Mouse (Mus musculus) cerebellum, adult 11-12 months (tissue): ENCODE results near the gene Cox7a1.
"Not testable (repeated sequence)": the region's sequence is repeated elsewhere in the genome, so short reads cannot be mapped to it uniquely, and the experiment has no call there.

ENCODE experiments used
- DNase-seq: peaks from one replicate; pipeline ENCODE4 v3.0.0; 2022

The Cox7a1 gene

DNA sequence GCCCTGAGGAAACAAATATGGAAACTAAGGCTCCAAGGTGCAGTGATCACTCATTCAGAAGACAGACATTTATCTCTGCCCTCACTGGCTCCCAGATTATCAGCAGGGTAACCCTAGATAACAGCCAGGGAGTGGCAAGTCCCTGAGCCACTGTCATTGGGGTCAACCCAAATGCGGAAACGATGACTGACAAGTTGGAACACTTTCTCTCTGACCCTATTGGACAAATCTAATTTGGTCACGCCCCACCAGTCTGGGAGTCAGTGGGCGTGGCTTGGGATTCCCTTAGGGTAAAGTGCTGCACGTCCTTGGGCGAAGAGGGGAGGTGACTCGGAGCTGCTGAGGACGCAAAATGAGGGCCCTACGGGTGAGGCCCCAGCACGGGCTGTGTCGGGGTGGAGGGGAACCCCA is at the start of gene Cox7a1:
TSS of gene Cox7a1 (plus strand) at position 266 of the 411 bp plus-strand sequence.
- peak; percentile 72 for DNase-seq

DNA sequence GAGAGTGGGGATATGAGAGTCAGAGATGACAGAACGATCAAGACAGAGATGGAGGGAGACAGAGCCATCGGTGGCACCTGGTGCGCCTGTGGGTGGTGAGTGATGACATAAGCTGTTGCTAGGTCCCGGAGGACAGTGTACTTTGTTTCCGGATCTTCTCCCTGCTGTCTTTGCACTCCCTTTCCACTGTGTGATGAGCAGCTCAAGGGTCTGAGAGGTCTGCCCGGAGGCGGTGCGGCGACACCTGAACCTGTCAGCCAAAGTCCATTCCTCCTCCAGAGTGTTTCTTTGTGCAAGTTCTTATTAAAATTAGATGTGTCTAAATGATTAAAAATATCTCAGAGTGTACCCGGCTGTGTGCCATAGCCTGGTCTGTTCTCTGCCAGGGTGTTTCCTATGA is 47.1 kb upstream of the Cox7a1 start:
- no peak for DNase-seq

DNA sequence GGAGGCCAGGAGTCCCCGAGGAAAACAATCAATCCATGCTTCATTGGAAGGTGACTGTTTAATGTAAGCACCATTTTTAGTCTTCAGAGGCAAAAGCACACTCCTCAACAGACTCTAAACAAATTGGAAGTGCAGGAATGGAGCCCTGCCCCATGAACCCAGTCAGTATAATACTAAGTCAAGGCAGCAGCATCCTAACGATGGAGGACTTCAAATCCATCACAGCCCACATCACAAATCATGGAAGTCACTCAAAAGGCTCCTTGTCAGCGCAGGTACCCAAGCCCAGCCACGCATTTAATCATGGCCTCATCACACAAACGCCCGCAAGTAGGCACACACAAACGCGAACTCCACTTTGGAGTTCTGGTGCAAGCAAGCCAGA is 40.8 kb upstream of the Cox7a1 start:
- DNase-seq, result no peak

DNA sequence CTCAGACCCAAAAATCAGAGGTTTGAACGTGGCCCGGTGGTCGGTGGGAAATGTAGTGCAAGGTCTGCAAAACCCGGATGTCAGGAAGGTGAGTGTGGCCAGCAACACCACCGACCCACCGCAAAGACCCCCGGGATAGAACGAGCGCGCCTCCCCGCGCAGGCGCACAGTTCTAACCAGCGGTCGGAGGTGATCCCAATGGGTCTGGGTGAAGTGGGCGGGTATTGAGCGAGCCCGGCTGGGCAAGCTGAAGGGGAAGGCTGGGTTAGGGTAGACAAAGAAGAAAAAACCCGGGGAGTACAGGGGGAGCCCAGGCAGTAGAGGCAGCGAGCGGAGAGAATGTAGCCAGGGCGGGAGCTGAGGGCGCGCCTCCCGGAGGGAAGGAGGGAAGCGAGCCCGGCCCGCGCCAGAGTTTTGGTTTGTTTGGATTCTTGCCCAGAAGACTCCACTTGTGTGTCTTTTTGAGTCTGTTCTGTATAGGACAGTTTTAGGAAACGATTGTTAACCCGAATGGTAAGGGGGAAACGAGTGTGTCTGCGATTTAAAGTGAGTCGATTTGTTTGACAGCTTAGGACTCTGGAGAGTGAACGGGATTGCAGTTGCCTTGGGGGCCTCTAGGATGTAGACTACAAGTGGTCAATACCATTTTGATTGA is 40.3 kb upstream of the Cox7a1 start:
- DNase-seq, result peak; percentile 64

DNA sequence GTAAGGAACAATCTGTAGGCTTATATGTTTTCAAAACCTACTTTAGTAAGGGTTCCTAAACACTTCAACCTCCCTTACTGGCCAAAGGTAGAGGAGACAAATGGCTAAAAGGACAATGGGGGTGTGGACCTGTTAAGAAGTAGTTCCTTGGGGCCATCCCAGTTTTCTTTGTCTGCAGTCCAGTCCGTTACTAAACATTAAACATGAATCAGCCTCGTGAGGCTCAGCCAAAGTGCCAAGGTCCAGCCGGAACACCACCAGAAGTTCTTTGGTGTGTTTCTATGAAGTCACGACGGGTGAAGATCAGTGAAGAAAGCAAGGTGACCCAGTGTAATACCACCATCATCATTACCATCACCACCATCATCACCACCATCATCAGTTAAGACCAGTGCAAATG is 36.9 kb upstream of the Cox7a1 start:
- no peak for DNase-seq

DNA sequence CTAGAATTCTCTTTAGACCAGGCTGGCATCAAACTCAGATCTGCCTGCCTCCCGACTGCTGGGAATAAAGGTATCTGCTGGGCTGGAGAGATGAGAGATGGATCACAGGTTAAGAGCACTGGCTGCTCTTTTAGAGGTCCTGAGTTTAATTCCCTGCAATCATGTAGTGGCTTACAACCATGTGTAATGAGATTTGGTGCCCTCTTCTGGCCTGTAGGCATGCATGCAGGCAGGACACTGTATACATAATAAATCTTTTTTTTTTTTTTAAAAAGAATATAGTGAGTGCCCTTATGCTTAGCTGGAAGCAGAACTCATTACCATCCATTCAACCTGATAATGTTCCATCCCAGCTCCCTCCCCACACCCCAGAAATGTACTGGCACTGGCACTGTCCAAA is 29.9 kb upstream of the Cox7a1 start:
- no peak for DNase-seq

DNA sequence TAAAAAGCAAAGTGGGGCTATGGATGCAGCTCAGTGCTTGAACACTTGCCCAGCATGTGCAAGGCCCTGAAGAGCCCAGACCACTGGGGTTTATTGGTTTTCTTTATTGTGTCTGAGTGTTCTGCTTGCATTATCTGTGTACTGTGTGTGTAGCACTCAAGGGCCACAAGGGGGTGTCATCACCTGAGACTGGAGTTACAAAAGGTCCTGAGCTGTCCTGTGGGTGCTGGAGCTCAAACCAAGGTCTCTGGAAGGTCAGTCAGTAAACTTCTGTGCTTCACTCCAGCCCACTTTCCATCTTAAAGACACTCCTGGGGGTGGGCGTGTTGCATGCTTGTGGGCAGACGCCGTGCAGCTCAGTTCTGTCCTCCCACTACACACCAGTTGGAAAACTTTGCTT is 28.4 kb upstream of the Cox7a1 start:
- no peak for DNase-seq

DNA sequence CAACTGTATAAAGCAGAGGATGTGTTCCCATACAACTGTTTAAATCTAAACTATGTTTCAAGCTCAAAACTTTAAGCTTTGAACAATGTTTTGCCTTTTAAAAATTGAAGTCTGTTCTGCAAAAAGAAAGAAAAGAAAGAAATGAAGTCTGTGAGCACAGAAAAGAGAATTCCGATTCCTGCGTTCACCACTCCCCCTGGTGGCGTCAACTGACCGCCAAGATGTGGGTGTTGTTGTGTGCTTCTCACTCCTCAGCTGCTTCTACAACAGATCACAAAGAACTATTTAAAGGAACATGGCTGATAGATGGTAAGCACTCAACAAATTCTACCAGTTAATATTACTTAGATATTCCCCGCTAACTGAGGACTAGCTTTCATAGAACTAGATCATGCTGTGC is 20.8 kb upstream of the Cox7a1 start:
- DNase-seq, result no peak

DNA sequence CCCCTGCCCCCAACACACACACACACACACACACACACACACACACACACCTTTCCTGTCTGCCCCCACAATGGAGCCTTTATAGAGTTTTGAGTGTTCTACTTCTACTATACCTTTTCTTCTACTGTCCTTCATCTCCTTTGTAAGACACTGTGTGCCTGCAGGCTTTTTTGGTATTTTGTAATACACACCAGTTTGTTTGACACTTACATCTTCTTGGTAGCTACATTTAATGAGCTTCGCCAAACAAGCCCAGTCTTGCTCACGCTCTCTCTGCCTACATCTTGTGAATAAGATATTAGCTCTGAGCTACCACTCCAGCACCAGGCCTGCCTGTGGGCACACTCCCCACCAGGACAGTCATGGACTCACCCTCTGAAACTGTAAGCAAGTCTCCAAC is 19.2 kb upstream of the Cox7a1 start:
- DNase-seq, result no peak

DNA sequence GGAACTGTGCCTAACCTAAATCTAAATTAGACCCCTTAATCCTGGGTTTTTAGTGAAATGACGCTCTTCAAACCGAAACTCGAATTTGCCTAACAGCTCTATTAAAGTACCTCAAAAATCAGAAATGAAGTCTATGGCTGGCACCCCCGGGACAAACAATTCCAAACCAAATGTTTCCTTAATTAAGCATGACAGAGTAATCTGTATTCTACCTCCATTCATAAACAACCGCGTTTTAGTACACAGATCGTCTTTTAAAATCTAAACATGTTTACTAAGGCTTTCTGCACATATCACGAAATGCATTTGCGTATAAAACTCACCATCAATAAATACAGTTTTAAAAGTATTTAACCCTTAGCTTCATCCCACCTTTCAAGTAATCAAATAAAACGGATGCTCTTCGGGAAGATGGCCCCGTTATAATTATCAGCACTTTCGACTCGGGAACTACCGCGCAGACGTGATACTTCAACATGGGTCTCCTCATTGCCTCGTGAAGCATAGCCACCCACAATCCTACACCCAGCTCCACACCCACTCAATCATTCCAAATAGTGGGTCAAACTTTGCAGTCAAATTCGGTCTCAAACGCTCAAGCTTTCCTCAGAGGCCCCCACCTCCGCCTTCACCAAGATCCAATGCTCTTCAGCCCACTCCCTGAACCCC is 14.9 kb upstream of the Cox7a1 start:
- no peak for DNase-seq

DNA sequence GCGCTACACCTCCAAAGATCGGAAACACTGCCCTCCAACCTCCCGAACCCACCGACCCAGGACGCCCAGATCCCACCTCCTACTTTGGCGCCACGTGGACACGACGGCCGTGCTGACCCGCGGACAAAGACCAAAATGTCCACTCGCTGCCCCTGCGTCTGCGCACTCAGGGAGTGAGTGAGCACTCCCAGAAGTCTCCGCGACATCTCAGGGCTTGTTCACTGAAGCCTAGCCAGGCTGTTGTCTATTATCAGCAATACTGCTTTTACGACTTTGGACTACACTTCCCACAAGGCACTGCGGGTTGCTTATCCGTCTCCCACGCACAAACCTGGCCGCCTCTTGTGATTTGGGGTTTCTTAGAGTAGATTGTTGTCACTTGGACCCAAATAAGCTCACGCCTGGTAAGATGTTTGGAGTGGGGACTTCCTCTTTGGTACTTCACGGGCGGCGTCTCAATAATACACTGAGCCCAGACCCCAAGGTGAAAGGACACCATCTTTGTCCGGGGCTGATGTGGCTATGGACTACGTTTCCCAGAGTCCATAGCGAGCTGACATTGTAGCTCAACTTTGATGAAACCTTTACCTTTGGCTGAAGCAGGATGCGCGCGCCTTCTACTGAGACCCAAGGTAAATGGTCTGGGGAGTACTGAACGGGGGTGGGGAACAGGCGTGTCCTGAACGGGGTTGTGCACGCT is 14.2 kb upstream of the Cox7a1 start, which contains the start of gene Zfp146:
TSS of gene Zfp146 (minus strand) at position 168 of the 700 bp plus-strand sequence.
- DNase-seq, result peak; percentile 92

DNA sequence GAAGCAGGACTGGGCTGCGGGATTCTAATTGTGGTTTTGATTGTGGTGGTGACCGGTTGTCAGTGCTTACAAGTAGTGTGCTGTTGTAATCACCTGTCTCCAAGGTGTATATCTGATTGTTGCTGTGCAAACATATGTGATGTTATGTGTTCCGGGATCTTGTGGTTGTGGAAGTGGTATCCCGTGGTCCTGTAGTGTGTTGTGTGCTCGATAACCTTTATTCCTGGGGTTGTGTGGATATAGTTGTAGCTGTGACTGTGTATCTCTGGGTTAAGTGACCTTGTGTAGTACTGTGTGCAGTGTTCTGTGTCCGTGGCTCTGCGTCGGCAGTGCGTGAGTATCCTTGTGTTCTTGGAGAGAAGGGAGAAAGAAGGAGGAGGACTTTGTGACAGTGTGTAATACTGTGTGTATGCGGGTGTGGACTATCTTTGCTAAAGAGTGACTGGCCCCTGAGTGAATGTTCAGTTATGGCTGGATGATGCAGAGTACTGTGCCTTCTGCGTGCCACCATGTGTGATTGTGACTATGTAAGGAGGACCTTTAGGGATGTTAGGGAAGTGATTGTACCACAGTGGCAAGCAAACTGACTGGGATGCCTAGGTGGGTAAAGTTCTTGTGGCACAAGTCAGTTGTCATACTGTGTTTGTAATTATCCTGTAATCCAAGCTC is 13.5 kb upstream of the Cox7a1 start:
- DNase-seq, result no peak

DNA sequence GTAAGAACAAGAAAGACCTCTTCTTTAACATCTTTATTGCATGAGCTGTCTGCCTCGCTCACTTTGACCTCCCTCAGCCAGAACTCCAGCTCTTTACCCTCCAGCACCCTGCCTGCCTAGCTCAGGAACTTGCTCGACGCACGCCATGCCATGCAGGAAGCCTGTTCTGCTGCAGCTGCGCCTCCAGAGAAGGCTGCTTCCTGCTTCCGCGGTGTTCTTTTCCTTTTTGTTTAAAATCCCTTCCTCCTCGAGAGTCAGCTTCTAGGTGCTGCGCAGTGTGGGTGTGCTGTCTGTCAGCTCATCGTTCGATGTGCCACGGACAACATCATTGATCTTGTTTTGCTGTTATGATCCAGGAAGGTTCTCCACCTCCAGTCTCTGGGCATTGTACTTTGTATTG is 7.5 kb upstream of the Cox7a1 start:
- DNase-seq, result no peak

DNA sequence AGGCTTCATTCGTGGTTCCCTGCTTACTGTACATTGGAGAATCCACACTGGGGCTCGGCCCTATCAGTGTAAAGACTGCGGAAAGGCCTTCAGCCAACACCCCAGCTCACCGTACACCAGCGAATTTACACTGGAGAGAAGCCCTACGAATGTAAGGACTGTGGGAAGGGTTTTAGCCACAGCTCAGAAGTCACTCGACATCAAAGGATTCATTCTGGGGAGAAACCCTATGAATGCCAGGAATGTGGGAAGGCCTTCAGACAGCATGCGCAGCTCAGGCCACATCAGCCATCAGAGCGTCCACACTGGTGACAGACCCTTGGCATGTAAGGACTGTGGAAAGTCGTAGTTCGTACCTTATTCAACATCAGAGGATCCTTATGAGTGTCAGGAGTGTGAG is 5.7 kb upstream of the Cox7a1 start:
- no peak for DNase-seq

DNA sequence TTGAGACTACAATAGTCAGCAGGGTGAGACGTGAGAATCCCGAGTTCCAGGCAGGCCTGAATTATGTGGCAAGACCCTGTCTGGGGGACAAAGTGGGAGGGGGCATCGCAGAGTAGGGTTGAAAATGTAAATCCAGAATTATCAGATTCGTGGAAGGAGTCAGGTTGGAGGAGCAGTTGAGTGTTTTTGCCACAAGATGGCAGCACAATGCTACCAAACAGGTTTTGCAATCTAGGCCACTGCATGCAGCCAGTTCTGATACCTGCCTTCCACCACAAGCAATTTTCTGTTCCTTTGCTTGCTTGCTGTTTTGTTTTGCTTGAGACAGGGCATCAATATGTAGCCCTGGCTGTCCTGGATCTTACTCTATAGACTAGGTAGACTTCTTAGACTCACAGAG is 2.6 kb upstream of the Cox7a1 start:
- peak; percentile 75 for DNase-seq

DNA sequence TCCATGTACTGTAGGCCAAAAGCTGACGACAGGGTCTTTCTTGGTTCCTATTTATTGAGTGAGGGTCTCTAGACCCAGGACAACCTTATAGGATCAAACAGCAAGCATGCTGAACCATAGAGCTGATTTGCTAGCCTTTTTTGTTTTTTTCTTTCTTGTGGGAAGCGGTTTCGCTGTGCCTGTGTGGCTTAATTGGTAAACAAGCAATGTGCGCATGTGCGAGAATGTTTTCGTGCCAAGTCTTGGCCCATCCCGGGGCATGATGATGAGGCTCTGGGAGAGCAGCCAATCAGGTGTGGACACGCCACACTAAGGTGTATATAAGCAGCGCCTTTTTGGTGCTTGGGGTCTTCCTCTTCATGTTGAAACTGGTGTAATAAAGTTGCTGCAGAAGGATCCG is 2.0 kb upstream of the Cox7a1 start:
- not testable (repeated sequence) for DNase-seq

DNA sequence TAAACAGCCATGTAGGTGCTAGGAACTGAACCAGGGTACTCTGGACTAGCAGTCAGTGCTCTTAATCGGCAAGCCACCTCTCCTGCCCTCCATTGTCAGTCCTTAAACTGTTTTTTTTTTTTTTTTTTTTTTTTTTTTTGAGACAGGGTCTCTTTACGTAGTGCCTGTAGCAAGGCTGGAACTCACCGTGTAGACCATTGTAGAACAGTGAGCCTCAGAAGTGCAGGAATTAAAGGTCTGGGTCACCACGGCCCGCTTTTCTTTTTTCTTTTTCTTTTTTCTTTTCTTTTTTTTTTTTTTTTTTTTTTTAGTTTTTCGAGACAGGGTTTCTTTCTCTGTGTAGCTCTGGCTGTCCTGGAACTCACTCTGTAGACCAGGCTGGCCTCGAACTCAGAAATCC is 755 bp upstream of the Cox7a1 start:
- not testable (repeated sequence) for DNase-seq

DNA sequence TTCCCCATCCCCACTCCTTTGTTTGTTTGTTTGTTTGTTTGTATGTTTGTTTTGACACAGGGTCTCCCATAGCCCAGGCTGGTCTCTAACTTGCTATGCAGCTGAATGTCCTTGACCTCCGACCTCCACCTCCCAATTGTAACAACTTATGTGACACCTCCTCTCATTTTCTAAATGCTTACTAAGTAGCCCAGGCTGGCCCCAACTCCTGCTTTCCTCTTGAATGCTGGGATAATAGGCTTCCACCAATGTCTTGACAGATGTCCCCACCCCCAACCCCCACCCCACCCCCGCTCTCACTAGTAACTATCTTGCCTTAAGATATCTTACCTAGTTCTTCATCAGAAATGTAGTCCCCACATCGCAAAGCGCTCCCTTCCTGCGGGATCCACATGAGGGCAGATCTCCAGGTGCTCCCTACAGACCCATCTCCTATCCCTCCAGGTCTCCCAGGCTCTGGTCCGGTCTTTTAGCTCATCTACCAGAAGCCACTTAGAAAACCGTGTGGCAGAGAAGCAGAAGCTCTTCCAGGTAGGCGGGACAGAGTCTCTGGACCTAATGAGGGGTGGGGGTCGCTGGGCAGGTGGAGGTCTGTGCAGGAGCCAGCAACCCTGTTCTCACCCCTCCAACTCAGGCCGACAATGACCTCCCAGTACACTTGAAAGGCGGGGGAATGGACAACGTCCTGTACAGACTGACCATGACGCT is 851 bp downstream of the Cox7a1 start:
- DNase-seq, result no peak

DNA sequence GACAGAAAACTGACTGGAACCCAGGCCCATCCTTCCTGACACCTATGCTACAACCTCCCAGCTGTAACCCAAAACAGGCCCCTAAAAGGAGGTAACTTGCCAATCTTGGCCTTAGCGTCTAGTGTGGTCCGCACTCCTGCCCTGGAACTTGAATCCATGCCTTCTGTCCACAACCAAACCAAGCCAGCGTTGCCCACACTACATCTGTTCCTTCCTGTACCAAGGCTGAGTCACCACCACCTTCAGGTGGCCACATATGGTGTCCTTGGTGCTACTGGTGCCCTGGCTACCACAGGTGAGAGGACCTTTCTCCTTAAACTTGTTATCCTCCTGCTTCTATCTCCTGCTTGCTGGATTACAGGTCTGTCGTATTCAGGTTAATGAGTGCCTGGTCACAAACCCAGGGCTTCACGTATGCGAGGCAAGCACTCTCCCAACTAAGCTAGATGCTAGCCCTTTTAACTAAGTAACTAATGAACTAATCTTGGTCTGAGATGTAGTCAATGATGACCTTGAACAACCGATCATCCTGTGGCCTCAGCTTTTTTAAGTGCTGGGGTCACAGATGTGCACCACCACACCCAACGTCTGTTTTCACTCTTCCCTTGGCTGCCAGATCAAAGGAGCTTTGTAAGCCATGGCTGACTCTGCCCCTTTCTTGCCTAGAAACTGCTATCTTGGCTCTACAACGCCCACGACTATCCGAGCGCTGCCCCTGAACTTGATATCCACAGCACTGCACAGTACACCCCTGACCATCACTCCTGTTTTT is 4.6 kb downstream of the Cox7a1 start:
- DNase-seq, result peak; percentile 44

DNA sequence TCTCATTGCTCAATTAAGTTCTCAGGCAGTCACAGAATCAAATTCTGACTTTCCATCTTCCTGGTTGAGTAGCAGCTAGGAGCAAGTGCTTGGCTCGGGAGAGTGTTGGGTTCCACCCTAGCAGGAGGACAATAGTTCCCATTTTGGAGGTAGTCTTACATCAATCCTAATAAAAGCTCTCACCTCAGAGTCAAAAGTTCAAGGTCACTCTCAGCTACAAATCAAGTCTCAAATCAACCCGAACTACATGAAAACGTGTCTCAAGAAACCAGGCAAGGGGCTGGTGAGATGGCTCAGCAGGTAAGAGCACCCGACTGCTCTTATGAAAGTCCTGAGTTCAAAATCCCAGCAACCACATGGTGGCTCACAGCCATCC is 5.2 kb downstream of the Cox7a1 start:
- DNase-seq, result no peak

DNA sequence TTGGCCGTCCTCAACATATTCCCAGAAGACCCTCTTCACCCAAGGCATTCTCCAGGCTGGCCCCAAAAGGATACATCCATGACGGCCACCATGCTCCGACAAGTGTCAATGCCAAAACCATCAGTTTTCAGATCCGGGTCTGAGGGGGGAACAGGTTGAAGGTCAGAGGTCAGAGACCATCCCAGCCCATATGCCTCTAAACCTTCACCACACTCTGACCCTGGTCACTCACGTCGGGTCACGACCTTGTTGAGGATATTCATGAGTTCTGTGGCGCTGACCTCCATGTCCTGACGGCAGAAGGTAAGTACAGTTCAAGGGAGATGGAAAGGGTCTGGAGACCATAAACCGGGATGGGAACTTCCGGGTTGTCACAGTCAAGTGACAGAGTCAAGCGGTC is 8.1 kb downstream of the Cox7a1 start:
- DNase-seq, result peak; percentile 45

DNA sequence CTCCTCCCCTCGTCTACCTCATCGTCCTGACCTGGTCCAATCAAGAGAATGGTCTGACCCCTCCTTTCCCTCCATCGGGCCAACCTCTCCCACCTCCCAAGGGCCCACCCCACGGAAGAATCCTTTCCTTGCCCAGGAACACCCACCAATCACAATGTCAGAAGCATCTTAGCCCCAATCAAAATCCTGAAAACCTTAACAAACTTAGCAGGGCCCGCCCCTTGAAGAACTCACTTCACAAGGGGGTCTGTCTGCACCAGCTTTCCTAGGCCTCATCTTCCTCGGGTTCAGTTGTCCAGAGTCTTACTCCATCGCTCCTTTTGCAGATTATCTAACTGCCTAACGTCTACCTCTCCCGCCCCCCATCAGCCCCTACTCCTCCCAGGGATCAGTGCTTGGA is 9.1 kb downstream of the Cox7a1 start:
- peak; percentile 46 for DNase-seq
